Mouse (Mus musculus) adrenal gland, adult 8-10 months (tissue): ENCODE results near the gene Ccdc13. TPM values are rescaled to one million over a fixed set of nuclear protein-coding genes. Genes with fewer than 3 reads are reported as not detected.

Experiments
- DNase-seq: peaks from one replicate; pipeline ENCODE4 v3.0.0; 2022
- total RNA-seq, 4 experiments: library from RNA; stranded (reverse); gene quantifications; 2 replicates each; pipeline ENCODE4 v1.2.4; 2022

The Ccdc13 gene
- total RNA-seq, 4 experiments from 2014 or later = 0.73 to 2.2 (median 1.6) TPM

GRCm38 (mm10) chr9:121759091-121760081, 79.9 kb downstream of the Ccdc13 start, which contains the start of gene Zfp651:
TSS of gene Zfp651 (plus strand) at chr9:121759330.
- peak; percentile 49 for DNase-seq

DNA sequence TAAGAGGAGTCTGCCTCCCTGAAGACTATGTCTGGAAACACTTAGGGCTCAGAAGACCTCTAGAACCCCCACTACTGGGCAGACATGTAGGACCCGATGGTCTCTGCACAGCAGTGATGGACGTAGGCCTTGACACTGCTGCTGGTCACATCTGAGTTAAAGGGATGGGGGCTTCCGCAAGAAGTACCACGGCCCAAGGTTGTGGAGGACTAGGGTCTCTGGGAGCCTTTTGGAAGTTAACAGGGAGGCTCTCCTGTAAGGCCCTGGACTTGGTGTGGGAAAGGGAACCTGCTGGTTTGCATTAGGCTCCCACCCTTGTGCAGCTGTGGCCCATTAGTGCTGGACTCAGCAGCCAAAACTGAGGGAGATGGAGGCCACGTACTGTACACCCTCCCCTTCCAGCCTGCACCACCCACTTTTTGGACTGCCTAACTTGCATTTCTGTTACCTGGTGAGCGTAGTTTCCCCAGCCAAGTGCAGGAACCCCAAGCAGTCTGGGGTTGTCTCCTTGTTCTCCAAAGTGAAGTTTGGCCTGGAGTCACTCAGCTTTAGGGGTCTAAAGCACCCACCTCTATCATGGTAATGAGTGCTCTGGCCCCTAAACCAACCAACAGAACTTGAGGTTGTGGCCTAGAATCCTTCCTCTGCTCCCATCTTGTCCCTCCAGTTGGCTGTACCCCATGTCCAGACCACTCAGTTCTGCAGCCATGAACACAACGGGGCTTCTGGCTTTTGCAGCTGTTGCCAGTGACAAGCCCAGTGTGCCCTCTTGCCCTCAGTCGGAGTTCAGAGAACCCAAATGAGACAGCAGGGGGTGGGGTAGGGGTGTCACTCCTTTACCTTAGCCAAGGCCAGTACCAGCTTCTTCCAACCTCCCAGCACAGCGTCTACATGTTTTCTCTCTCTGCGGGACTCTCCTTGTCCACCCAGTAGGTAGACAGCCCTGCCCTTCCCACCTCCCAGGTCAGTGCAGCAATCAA, 81.1 kb downstream of the Ccdc13 start:
- no peak for DNase-seq

- no peak for DNase-seq
Measured at GRCm38 (mm10) chr9:121757432-121757831, 81.8 kb downstream of the Ccdc13 start.

DNA sequence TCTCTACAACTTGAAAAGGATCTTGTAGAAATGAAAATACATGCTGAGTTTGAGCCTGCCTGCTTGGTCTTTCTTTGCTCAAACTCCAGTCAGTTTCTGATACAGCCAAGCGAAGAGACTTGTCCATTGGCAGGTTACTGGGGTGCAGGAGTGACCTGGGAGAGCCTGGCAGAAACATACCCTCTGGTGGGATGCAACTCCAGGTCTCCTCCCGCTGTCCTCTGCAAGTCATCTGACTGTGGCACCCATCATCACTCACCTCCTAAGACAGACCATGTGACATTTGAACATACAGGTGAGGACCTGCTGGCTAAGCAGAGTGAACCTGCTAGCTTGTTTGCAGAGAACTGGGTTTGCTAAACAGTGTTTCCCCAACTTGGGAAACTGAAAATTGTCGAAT, 82.5 kb downstream of the Ccdc13 start:
- no peak for DNase-seq

DNA sequence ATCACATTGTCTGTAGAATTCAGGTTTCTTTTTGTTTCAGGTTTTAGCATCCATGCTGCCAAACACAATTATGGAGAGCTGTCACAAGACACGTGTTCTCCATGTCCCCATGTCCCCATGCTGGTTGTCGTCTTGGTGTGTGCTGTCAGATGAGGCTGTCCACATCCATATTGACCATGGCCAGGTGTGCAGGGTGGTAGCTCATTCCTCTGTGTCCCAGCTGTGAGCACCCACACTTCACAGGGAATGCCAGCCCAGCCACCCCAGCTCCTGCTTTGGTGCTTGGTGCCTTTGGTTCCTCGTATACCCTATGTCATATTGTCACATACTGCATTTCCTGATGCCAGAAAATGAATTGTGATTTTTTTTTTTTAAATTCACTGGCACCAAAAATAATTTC, 84.6 kb downstream of the Ccdc13 start:
- DNase-seq = no peak

DNA sequence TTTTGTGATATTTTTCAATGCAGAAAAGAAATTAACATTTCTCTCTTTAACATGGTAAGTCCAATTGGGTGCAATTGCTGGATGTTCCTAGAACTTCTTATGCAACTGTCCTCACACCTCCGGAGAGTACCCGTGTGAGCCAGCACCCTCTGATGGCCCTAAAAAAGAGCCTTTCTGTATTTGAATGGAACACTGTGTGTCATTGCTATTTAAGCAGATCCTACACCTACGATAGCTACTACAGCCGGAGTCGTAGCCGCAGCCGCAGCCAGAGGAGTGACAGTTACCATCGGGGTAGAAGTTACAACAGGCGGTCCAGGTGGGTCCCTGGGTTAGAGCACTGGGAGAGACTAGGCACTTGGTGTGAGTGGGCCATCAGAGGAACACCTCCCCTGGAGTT, 86.5 kb downstream of the Ccdc13 start:
- no peak for DNase-seq

Other genes starting within 250 kb of the Ccdc13 start
- gene Lyzl4, start 197.4 kb downstream of the Ccdc13 start, total RNA-seq = under 1 TPM in 1 of 4 experiments, not detected in 3; 0.75 TPM
- gene Vipr1, start 196.7 kb downstream of the Ccdc13 start, total RNA-seq = 1 to 10 TPM in 2 of 4 experiments, under 1 TPM in 2; 0.58 to 2.2 (median 1.2) TPM
- 1 to 10 TPM; 6.4 to 8.3 (median 7.2) TPM for gene Sec22c, start 134.0 kb downstream of the Ccdc13 start, total RNA-seq
- 10 to 100 TPM; 32.9 to 48.3 (median 40.6) TPM for gene Ss18l2, start 129.1 kb downstream of the Ccdc13 start, total RNA-seq
- gene Nktr, start 120.3 kb downstream of the Ccdc13 start, total RNA-seq = 100 to 1,000 TPM in 2 of 4 experiments, 10 to 100 TPM in 2; 57.2 to 146 (median 91.1) TPM
- gene Zfp651, start 80.1 kb downstream of the Ccdc13 start, total RNA-seq = 10 to 100 TPM; 39.3 to 64.2 (median 52.9) TPM
- under 1 TPM in 1 of 4 experiments, not detected in 3; 0.15 TPM for gene Klhl40, start 61.9 kb downstream of the Ccdc13 start, total RNA-seq
- under 1 TPM in 1 of 4 experiments, not detected in 3; 0.59 TPM for gene Hhatl, start 47.0 kb downstream of the Ccdc13 start, total RNA-seq
- 100 to 1,000 TPM in 1 of 4 experiments, 10 to 100 TPM in 3; 86.5 to 102 (median 87.4) TPM for gene Higd1a, start 18.9 kb upstream of the Ccdc13 start, total RNA-seq
- gene Ackr2, start 58.9 kb upstream of the Ccdc13 start, total RNA-seq = 1 to 10 TPM in 1 of 4 experiments, under 1 TPM in 3; 0.77 to 2.1 (median 0.88) TPM
- under 1 TPM; 0.54 to 0.84 (median 0.72) TPM for gene Cyp8b1, start 76.8 kb upstream of the Ccdc13 start, total RNA-seq
- gene Fam198a, start 111.5 kb upstream of the Ccdc13 start, total RNA-seq = 1 to 10 TPM; 1.8 to 2.7 (median 2.3) TPM
- 10 to 100 TPM; 21.3 to 31.3 (median 28.5) TPM for gene Pomgnt2, start 157.6 kb upstream of the Ccdc13 start, total RNA-seq